Mouse (Mus musculus) liver, adult 2 months (tissue): ENCODE results near the gene Igfbp7.

ENCODE experiments used
- CTCF ChIP-seq: fragments of 200-500 bp; IDR thresholded peaks from 2 replicates; pipeline ENCODE4 v1.5.1; 2011; ENCODE audit warnings: low read depth, low read length, control low read depth
- POLR2A ChIP-seq: fragments of 200-500 bp; IDR thresholded peaks from 2 replicates; pipeline ENCODE4 v1.6.1; 2011; ENCODE audit warnings: low read length, control low read depth; ENCODE audit not compliant: insufficient read depth; ENCODE audit errors: extremely low read depth

- TF ChIP-seq POLR2A (no peak), CTCF (no peak)
These were observed 35.1 kb downstream of the Igfbp7 start for GRCm38 (mm10) chr5:77372778-77373177.
